Mouse (Mus musculus): Measurements from ENCODE around the gene Casr. TPM values are rescaled to one million over a fixed set of nuclear protein-coding genes. Genes with fewer than 3 reads are reported as not detected.

The Casr gene
- polyA plus RNA-seq (2017; shearing (Covaris generic)): not detected

GRCm38 (mm10) chr16:36561386-36562338 lies at the start of gene Casr:
Gene Casr, minus strand, starts transcription at chr16:36562141.

GRCm38 (mm10) chr16:36455342-36455802 lies 106.6 kb downstream of the Casr start, which contains the start of gene Stfa3:
Gene Stfa3, minus strand, starts transcription at chr16:36455392.

Other genes starting within 250 kb of the Casr start
- not detected for gene BC117090, start 227.8 kb downstream of the Casr start, polyA plus RNA-seq (2017; shearing (Covaris generic))
- gene BC100530, start 194.4 kb downstream of the Casr start, polyA plus RNA-seq (2017; shearing (Covaris generic)): not detected
- gene Stfa2, start 153.7 kb downstream of the Casr start, polyA plus RNA-seq (2017; shearing (Covaris generic)): not detected
- gene Stfa3, start 106.7 kb downstream of the Casr start, polyA plus RNA-seq (2017; shearing (Covaris generic)): 2.6 TPM
- gene Cd86, start 103.9 kb upstream of the Casr start, polyA plus RNA-seq (2017; shearing (Covaris generic)): 64.6 TPM
- 15.6 TPM for gene Ildr1, start 131.8 kb upstream of the Casr start, polyA plus RNA-seq (2017; shearing (Covaris generic))
- gene Slc15a2, start 222.8 kb upstream of the Casr start, polyA plus RNA-seq (2017; shearing (Covaris generic)): 22.0 TPM